In the genomic region with DNA sequence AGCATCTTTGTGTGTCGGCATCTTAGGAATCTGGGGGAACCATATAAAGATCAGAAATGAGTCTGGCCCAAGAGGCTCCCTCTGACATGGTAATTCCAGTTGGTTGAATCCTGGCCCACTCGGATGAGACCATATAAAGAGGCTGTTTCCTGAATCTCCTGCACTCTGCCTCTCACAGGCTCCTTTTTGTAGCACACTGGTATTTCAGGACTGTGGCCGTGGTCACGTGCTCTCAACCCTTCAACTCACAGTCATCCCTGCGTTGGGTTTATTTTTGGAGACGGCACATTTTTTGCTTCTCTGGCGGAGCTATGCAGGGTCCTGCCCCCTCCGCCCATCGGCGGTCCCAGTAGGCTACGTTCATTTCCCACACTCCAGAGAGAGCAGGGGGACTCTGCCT, we compare ENCODE assay signal across 9 mouse cellular contexts. TPM values are rescaled to one million over a fixed set of nuclear protein-coding genes. Genes with fewer than 3 reads are reported as not detected.
DNase-seq lines count a peak whose midpoint lies in the region; ATAC-seq lines count a peak whose summit lies in the region.
"Had no signal": no experiment of that assay in that cellular context is flagged by ENCODE, and none has a peak within 500 bp of the region (broad histone marks: within the 10 kb centered on the region; RNA-seq: fewer than 3 reads in every experiment).

No protein-coding gene starts in this region.

- H3K9ac ChIP-seq in embryonic facial prominence, embryonic 13.5 days: no peak overlapping the region
- no peak overlapping the region for H3K9ac ChIP-seq in embryonic facial prominence, embryonic 15.5 days
- H3K9ac ChIP-seq in intestine, embryonic 15.5 days: no peak overlapping the region
- no peak overlapping the region for H3K9ac ChIP-seq in lung, embryonic 16.5 days (ENCODE audit: low read length)
- H3K9ac ChIP-seq: liver, embryonic 13.5 days had no signal

- peaks cover 29% of the 10 kb centered on the region for H3K4me1 ChIP-seq in embryonic facial prominence, embryonic 13.5 days
- H3K4me1 ChIP-seq in embryonic facial prominence, embryonic 10.5 days: peaks cover 25% of the 10 kb centered on the region
- H3K4me1 ChIP-seq in embryonic facial prominence, embryonic 15.5 days: peaks cover 32% of the 10 kb centered on the region
- H3K4me1 ChIP-seq in intestine, embryonic 15.5 days (replicated peaks): peaks cover 11% of the 10 kb centered on the region
- peaks cover 20% of the 10 kb centered on the region for H3K4me1 ChIP-seq in lung, embryonic 16.5 days (replicated peaks; ENCODE audit: control insufficient read depth, insufficient read depth, low read length)

- no peak overlapping the region for H3K4me3 ChIP-seq in embryonic facial prominence, embryonic 13.5 days
- no peak overlapping the region for H3K4me3 ChIP-seq in embryonic facial prominence, embryonic 10.5 days
- no peak overlapping the region for H3K4me3 ChIP-seq in embryonic facial prominence, embryonic 15.5 days (replicated peaks)
- H3K4me3 ChIP-seq in intestine, embryonic 15.5 days (replicated peaks): no peak overlapping the region
- no peak overlapping the region for H3K4me3 ChIP-seq in lung, embryonic 16.5 days (ENCODE audit: low read length)
- H3K4me3 ChIP-seq: liver, embryonic 13.5 days had no signal

- 67% methylated on average over 11 of the region's 11 CpGs for WGBS in embryonic facial prominence, embryonic 13.5 days
- WGBS in embryonic facial prominence, embryonic 10.5 days: 75% methylated on average over 11 of the region's 11 CpGs
- 58% methylated on average over 11 of the region's 11 CpGs for WGBS in embryonic facial prominence, embryonic 15.5 days
- WGBS in intestine, embryonic 15.5 days: 60% methylated on average over 11 of the region's 11 CpGs
- 21% methylated on average over 11 of the region's 11 CpGs for WGBS in lung, embryonic 16.5 days

- no peak for DNase-seq in embryonic facial prominence, embryonic 10.5 days (ENCODE audit: low spot score)
- no peak for DNase-seq in spleen, adult 18-20 months
- DNase-seq in ovary, adult 18-20 months (ENCODE audit: low spot score): no peak
- DNase-seq in testis, postnatal 14 days (ENCODE audit: low spot score): no peak
- DNase-seq: liver, embryonic 13.5 days had no signal

- H3K27ac ChIP-seq in embryonic facial prominence, embryonic 13.5 days: no peak overlapping the region
- H3K27ac ChIP-seq in embryonic facial prominence, embryonic 10.5 days (replicated peaks): no peak overlapping the region
- 0 out of 2 replicates have a peak overlapping the region, but pooled peaks have one; percentile 34 for H3K27ac ChIP-seq in embryonic facial prominence, embryonic 15.5 days (replicated peaks)
- peak overlapping the region; percentile 62; the same call in 1 of the 2 replicates for H3K27ac ChIP-seq in intestine, embryonic 15.5 days
- peak overlapping the region; percentile 72 for H3K27ac ChIP-seq in lung, embryonic 16.5 days (ENCODE audit: low read length)
- H3K27ac ChIP-seq: liver, embryonic 13.5 days had no signal

- no peaks in the 10 kb centered on the region for H3K27me3 ChIP-seq in embryonic facial prominence, embryonic 13.5 days
- H3K27me3 ChIP-seq in embryonic facial prominence, embryonic 10.5 days (replicated peaks; ENCODE audit: low read depth, poor library complexity, severe bottlenecking): no peaks in the 10 kb centered on the region; the same call in 1 of the 2 replicates
- no peaks in the 10 kb centered on the region for H3K27me3 ChIP-seq in embryonic facial prominence, embryonic 15.5 days
- no peaks in the 10 kb centered on the region for H3K27me3 ChIP-seq in intestine, embryonic 15.5 days (replicated peaks)
- no peaks in the 10 kb centered on the region for H3K27me3 ChIP-seq in lung, embryonic 16.5 days (ENCODE audit: control insufficient read depth, insufficient read depth, low read depth, low read length)
- H3K27me3 ChIP-seq: liver, embryonic 13.5 days had no signal

- H3K9me3 ChIP-seq in embryonic facial prominence, embryonic 13.5 days: no peaks in the 10 kb centered on the region
- no peaks in the 10 kb centered on the region for H3K9me3 ChIP-seq in embryonic facial prominence, embryonic 10.5 days
- H3K9me3 ChIP-seq in embryonic facial prominence, embryonic 15.5 days (replicated peaks): no peaks in the 10 kb centered on the region
- H3K9me3 ChIP-seq in intestine, embryonic 15.5 days: no peaks in the 10 kb centered on the region
- no peaks in the 10 kb centered on the region for H3K9me3 ChIP-seq in lung, embryonic 16.5 days (ENCODE audit: control insufficient read depth, low read length)
- H3K9me3 ChIP-seq: liver, embryonic 13.5 days had no signal

- ATAC-seq in embryonic facial prominence, embryonic 13.5 days (ENCODE audit: insufficient number of reproducible peaks, insufficient read depth, low FRiP score, low TSS enrichment, low read depth): peak; percentile 18; the same call in 1 of the 2 replicates
- peak; percentile 49; the same call in 1 of the 2 replicates for ATAC-seq in embryonic facial prominence, embryonic 15.5 days (ENCODE audit: insufficient number of reproducible peaks, low FRiP score, low TSS enrichment, low read depth)
- peak; percentile 65 for ATAC-seq in intestine, embryonic 15.5 days
- ATAC-seq in lung, embryonic 16.5 days (ENCODE audit: low read depth): peak; percentile 79

- no peak overlapping the region for H3K4me2 ChIP-seq in embryonic facial prominence, embryonic 13.5 days
- no peak overlapping the region for H3K4me2 ChIP-seq in embryonic facial prominence, embryonic 15.5 days (replicated peaks)
- no peak overlapping the region for H3K4me2 ChIP-seq in intestine, embryonic 15.5 days (replicated peaks)
- no peak overlapping the region for H3K4me2 ChIP-seq in lung, embryonic 16.5 days (ENCODE audit: low read depth, low read length)
- H3K4me2 ChIP-seq: liver, embryonic 13.5 days had no signal

- H3K36me3 ChIP-seq in embryonic facial prominence, embryonic 13.5 days: peaks cover 9% of the 10 kb centered on the region
- peaks cover 19% of the 10 kb centered on the region; the same call in 1 of the 2 replicates for H3K36me3 ChIP-seq in embryonic facial prominence, embryonic 10.5 days (replicated peaks)
- H3K36me3 ChIP-seq in embryonic facial prominence, embryonic 15.5 days: no peaks in the 10 kb centered on the region
- no peaks in the 10 kb centered on the region for H3K36me3 ChIP-seq in intestine, embryonic 15.5 days
- no peaks in the 10 kb centered on the region for H3K36me3 ChIP-seq in lung, embryonic 16.5 days (ENCODE audit: control insufficient read depth, insufficient read depth, low read length)
- H3K36me3 ChIP-seq: liver, embryonic 13.5 days had no signal

RNA-seq across cellular contexts. Expression of gene Ift43, which starts 22.0 kb away (rescaled TPM):
- 80.3 and 90.9 TPM in 2 replicates for polyA plus RNA-seq in embryonic facial prominence, embryonic 13.5 days (2015; fragmentation: Nextera tagmentation; extraction: Ambion mirVana)
- polyA plus RNA-seq in embryonic facial prominence, embryonic 10.5 days (2016; fragmentation: Nextera tagmentation; extraction: Ambion mirVana): 62.4 and 64.8 TPM in 2 replicates
- polyA plus RNA-seq in embryonic facial prominence, embryonic 15.5 days (2015; fragmentation: Nextera tagmentation; extraction: Ambion mirVana): 83.6 and 97.9 TPM in 2 replicates
- 69.2 and 73.7 TPM in 2 replicates for polyA plus RNA-seq in intestine, embryonic 15.5 days (2015; fragmentation: Nextera tagmentation; extraction: Ambion mirVana)
- 103 and 106 TPM in 2 replicates for polyA plus RNA-seq in lung, embryonic 16.5 days (2015; fragmentation: Nextera tagmentation; extraction: Ambion mirVana)

RNA-seq across cellular contexts. Expression of gene Tgfb3, which starts 25.5 kb away (rescaled TPM):
- polyA plus RNA-seq in embryonic facial prominence, embryonic 13.5 days (2015; fragmentation: Nextera tagmentation; extraction: Ambion mirVana): 43.1 and 48.0 TPM in 2 replicates
- polyA plus RNA-seq in embryonic facial prominence, embryonic 10.5 days (2016; fragmentation: Nextera tagmentation; extraction: Ambion mirVana): 10.7 and 14.4 TPM in 2 replicates
- 67.5 and 71.6 TPM in 2 replicates for polyA plus RNA-seq in embryonic facial prominence, embryonic 15.5 days (2015; fragmentation: Nextera tagmentation; extraction: Ambion mirVana)
- 22.8 and 23.4 TPM in 2 replicates for polyA plus RNA-seq in intestine, embryonic 15.5 days (2015; fragmentation: Nextera tagmentation; extraction: Ambion mirVana)
- 43.2 and 50.3 TPM in 2 replicates for polyA plus RNA-seq in lung, embryonic 16.5 days (2015; fragmentation: Nextera tagmentation; extraction: Ambion mirVana)

Comparison
In these comparisons a context has a peak if more than half of its experiments do, and no peak if none do; other contexts are left out.
1. H3K27ac ChIP-seq: peak in embryonic facial prominence, embryonic 15.5 days (single experiment), intestine, embryonic 15.5 days (single experiment) and lung, embryonic 16.5 days (single experiment); none in embryonic facial prominence, embryonic 13.5 days (single experiment) and embryonic facial prominence, embryonic 10.5 days (single experiment).
2. ATAC-seq: peak in every context shown above with its lines; median percentile 79 in lung, embryonic 16.5 days; 65 in intestine, embryonic 15.5 days; 49 in embryonic facial prominence, embryonic 15.5 days; 18 in embryonic facial prominence, embryonic 13.5 days.